Mouse (Mus musculus) left cerebral cortex, postnatal 4 days (tissue): ENCODE results near the gene Ddc. TPM values are rescaled to one million over a fixed set of nuclear protein-coding genes. Genes with fewer than 3 reads are reported as not detected.

Experiments used
- DNase-seq: peaks from one replicate; pipeline ENCODE4 v3.0.0-alpha.2; 2022
- intact Hi-C: fragments of 180-260 bp; cut with DNase I; formaldehyde crosslinking; loops from one replicate; pipeline ENCODE4 v1.15.1; 2025
- total RNA-seq, 2 experiments: library from RNA; stranded (reverse); gene quantifications; 2 replicates each; pipeline ENCODE4 v1.2.3; 2021

Gene Ddc
- total RNA-seq, 2 experiments from 2014 or later: 2.6 to 3.7 TPM

DNA sequence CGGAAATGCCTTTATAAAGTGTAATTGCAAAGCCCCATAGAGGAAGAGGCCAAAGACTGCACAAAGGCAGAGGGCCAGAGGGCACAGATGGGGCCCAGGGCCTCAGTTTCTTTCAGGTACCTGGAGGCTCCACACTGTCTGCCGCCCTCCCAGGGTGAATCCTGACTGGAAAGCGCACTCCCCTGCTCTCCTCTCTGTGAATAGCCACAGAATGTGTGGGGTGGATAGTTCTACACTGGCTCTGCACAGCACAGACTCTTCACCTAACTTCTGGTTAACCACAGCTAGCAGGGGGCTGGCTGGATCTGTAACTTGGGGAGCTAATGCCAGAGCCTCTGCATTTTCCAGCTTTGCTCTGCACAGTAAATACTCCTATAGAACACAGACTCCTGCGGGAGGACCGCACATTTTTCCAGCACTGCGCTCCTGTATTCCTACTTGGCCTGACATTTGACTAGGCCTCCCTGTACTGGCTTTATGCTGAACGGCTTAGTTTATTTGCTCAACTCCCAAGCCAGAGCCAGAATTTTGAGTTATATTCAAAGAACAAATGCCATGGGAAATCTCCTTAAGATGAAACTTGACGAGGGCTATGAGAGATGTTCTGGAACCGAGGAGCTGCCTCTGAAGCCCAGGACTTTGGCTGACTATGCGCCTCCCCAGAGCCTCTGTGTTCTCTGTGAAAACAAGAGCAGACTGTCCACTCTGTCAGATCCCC is 18.8 kb downstream of the Ddc start:
- no peak for DNase-seq
- intact Hi-C loops: no loop called here

- DNase-seq: no peak
- intact Hi-C loops: no loop called here
Measured at GRCm38 (mm10) chr11:11878278-11878980, 19.5 kb downstream of the Ddc start.

GRCm38 (mm10) chr11:11877891-11878277 is 20.1 kb downstream of the Ddc start:
- intact Hi-C loops: no loop called here

GRCm38 (mm10) chr11:11876366-11876765 is 21.6 kb downstream of the Ddc start:
- intact Hi-C loops: no loop called here
- DNase-seq: no peak

More at GRCm38 (mm10) chr11:11877891-11878277, 20.1 kb downstream of the Ddc start:
- DNase-seq: no peak

DNA sequence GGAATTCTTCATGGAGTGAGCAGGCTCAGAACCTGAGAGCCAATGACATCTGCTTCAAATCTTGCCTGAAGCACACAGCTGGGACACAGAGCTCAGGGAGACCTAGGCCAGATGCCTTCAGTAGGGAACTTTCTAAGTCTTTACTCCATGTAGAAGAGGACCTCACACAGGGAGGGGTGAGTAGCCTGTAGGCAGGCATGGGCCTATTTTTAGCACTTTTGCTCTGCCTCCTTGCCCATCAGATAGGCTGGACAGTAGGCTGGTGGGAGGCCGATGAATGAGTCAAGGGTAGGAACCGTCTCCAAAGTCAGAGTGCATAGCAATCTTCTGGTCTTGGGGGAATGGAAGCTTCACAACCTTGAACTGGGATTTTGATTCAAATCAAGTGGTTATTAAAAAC is 22.7 kb downstream of the Ddc start:
- no peak for DNase-seq
- intact Hi-C loops: no loop called here

DNA sequence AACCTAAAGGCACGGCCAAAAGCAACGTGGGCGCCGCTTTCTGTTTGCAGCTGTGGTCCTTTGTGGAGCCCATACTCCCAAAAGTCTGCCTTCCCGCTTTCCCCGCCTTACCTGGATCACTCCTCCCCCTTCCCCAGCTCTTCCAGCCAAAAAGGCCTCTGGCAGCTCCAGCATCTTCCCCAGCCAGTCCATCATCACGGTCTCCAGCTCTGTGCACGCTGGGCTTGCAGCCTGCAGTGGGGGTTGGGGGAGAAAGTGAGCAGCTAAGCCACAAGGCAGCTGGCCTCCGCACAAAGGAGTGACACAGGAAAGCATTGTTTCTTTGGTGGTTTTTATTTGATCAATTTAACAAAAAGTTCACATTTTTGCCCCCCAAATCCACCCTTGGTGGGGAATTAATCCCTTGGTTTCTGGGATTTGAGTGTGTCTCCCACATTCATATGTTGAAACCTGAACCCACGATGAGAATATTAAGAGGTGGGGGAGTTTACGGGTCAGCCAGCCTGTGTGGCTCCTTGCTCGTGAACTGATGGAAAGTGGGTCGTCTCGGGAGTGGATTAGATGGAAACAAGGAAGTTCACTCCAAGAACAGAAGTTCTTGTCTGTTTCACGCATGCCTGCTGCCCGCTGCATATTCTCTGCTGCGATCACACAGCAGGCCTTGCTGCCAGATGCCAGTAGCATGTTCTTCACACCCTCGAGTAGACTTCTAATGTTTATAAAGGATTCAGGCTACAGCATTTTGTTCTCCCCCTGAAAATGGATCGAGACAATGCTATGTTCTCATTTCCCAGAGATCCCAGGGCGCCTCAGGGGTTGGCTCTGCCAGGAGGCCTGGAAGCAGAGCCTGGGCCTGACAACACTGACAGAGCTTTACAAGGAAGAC is 24.7 kb downstream of the Ddc start:
- peak; percentile 68 for DNase-seq
- intact Hi-C loops: no loop called here

DNA sequence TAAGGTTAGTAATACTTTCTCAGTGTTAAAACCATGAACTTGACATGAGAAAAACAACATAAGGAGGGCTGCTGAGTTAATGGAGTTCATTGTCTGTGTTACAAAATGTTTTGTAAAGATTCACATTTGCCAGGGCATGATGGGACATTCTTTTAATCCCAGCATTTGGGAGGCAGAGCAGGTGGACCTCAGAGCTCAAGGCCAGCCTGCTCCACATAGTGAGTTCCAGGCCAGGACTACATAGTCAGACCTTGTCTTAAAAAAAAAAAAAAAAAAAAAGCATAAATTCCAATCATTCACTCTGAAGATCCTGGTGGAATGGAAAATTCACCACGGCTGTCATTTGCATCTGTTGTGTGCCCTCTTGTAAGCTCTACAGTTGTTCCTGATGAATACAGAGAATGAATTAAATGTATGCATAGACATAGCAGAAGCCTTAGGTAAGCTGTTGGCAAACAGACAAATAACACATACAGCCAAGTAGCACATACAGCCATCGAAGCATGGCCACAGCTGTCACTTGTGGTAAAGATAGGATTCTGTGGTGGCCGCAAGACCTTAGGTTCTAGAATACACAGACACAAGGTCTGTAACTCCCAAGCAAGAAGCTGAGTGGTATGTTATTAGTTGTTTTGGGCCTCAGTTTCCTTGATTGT is 25.7 kb downstream of the Ddc start:
- intact Hi-C loops: no loop called here
- no peak for DNase-seq

- no peak for DNase-seq
- intact Hi-C loops: no loop called here
Measured at GRCm38 (mm10) chr11:11871197-11871813, 26.6 kb downstream of the Ddc start.

DNA sequence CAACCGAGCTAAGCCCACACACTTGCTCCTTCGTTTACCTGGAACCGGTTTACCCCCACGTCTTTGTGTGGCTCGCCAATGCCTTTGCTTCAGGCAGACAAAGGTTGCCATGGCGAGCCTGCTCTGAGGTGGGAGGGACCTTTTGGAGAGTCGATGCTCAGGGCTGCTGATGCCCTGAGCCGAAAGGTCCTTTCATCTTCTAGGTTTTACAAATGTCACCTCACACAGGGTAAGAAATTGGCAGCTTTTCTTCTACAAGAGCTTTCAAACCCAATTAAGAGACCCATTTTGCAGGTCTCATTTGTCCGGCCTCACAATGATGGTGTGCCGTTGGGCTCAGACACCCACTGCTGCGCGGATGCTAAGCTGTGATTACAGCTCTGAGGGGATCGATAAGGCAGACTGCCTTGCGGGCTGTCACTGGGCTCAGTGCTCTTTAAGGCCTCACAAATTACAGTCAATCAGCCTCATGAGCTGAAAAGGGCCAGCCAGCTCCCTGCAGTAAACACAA is 29.9 kb downstream of the Ddc start:
- DNase-seq: peak; percentile 25
- intact Hi-C loops: no loop called here

DNA sequence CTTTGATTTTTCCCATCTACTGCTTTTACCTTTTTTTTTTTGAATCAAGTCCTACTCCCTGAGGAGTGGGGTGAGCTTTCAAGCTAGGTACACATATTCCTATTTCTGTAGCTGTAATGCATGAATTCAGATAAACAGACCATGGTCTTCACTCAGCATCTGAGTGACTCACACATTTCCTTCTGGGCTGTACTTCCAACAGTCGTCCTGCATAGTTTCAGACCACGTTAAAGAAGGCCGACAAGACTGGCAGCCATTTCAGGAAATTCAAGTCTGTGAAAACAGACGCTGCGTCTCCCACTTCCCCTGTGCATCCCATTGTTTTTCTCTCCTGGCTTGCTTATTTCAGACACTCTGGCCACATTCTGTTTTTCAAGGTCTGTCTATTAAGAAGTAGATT is 31.2 kb downstream of the Ddc start:
- DNase-seq: no peak
- intact Hi-C loops: no loop called here

DNA sequence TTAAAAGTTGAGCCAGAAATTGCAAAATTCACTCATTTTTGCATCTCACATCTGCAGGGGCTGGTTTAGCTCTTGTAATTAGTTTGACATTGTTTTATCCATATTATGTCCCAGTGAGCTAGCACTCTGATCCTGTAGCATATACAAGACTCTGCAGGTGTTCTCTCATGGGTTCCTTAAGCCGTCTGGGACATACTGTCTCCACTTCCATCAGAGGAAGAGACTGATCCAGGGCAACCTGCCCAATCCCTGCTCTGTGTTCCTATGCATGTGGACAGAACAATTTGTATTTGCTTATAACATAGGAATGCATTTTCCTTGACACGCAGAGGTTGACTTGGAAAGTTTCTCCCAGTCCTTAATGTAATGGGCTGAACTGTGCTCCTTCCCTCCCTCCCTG is 32.8 kb downstream of the Ddc start:
- intact Hi-C loops: no loop called here
- DNase-seq: no peak

- intact Hi-C loops: no loop called here
Measured at GRCm38 (mm10) chr11:11864446-11865101, 33.4 kb downstream of the Ddc start.

DNA sequence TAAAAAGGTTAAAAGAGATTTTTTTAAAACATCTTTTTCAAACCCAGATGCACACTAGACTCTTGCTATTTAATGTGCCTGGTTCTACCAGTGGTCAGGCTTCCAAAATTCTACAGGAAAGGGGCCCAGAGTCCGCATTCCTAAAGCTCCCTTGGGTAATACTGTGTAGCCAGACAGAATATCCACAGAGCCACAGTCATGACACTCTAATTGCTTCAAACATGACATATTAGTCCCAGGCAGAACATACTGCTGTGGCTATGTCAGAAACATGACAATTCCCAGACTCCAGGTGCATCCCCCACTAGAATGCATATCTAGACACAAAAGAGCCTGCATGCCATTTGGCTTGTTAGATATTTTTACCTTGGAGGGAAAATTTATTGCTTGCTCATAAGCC is 35.4 kb downstream of the Ddc start:
- intact Hi-C loops: no loop called here
- DNase-seq: no peak

More at GRCm38 (mm10) chr11:11864446-11865101, 33.4 kb downstream of the Ddc start:
- no peak for DNase-seq

- DNase-seq: no peak
- intact Hi-C loops: no loop called here
Measured at GRCm38 (mm10) chr11:11856959-11857358, 41.0 kb downstream of the Ddc start.

GRCm38 (mm10) chr11:11855685-11856131 is 42.2 kb downstream of the Ddc start:
- DNase-seq: peak; percentile 87
- intact Hi-C loops: no loop called here

DNA sequence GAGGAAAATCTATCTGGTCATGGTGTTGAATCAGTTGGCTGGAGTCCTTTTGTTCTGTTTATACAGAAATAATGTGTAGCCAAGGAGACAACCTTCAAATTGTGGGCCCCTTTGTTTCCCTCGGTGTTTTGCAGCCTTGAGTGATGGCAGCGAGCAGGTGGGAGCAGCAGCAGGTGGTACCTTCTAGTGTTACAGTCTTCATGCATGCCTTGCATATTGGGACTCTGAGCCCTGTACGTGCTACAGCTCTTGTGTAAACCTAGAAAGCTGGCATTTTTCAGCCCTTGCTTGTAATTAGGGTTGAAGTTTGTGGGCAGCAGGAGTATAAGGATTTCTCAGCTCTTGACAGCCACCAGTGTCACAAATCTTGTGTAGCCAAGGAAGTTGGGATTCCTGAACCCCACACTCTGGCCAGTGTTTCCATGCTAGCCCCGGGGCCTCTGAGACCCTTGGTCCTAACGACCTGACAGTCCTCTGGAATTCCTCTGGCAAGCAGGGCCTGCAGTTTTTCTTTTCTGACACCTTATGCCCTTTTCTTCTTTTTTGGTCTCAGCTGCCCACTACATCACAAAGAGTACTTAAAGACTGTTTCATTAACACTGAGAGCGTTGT is 42.8 kb downstream of the Ddc start:
- intact Hi-C loops: no loop called here
- DNase-seq: no peak

- no peak for DNase-seq
- intact Hi-C loops: no loop called here
Measured at GRCm38 (mm10) chr11:11853731-11854461, 44.0 kb downstream of the Ddc start.

DNA sequence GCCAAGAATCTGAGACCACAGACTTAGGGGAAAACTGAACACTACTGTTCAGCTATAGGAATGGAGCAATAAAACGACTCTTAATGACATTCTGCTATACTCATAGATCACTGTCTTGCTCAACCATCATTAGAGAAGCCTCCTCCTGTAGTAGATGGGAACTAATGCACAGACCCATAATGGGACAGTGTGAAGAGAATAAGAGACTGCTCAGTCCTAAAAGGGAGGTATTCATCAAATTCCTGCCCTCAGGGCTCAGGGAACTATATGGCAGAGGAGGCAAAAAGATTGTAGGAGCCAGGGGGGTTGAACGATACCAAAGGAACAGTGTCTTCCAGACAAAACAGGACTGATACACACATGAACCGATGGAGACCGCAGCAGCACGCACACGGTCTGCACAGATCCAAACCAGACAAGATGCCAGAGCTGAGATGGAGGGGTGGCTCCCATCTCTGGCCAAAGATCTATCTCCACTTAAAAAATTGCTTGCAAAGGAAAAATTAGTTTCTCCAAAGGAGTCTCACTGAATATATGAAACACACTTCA is 45.9 kb downstream of the Ddc start:
- DNase-seq: no peak
- intact Hi-C loops: no loop called here
